Mouse (Mus musculus) frontal cortex, adult (tissue): Measurements from ENCODE around the gene Gm28230.

Source experiments
- ATAC-seq: cut with Nextera tagmentation; 2 replicates; pipeline ENCODE4 v1.9.2; 2017; ENCODE audit warnings: mild to moderate bottlenecking, moderate library complexity, mixed read lengths; ENCODE audit not compliant: low TSS enrichment

The Gm28230 gene

GRCm38 (mm10) chr2:74726551-74726950 is at the start of gene Gm28230:
Gm28230 (plus strand) TSS chr2:74726728.
- no peak for ATAC-seq

DNA sequence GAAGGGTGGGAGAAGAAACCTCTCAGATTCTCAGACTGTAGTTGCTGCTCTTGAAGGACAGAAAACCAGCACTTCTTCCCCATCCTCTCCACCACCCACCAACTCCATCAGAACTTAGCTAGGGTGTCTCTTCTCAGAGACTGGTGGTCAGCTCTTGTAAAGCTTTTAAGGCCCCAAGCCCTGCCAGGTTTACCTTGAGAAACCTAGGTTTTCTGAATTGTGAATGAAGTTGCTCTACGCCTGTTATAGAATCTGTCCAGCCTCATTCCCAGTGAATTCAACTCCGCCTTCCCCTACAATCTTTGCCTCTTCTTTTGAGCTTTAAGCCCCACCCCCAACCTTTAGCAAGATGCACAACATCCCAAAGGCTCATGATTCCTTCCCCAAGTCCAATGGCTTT is 49.4 kb upstream of the Gm28230 start:
- no peak for ATAC-seq

DNA sequence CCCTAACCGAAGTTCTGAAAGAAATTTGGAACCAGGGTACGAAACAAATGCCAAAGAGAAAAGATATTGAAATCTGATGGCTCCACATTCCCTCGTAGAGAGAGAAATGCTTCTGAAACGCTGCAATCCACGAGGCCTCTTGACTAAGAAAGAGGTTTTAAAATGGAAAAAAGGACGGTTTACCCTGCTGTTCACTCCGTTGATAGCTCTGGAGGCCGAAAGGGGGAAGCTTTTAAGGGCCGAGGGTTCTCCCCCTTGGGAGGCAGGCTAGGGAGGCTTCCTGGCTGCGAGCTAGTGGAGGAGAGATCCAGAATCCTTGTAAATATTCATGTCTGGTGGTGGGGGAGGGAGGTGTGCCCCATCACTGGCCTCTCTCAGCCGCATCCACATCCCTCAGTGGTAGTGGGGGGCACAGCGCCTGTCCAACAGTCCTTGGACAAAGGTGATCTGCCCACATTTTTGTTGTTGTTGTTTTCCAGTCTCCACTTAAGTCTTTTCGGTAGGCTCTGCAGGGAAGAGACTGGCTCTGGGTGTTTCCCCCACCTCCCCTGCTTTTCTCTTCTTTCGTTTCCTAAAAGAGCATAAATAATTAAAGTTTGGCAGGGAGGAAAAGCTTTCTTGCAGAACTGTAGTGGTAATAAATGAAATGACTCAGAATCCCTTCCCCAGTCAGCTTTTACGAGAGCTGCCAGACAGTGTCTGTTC is 47.5 kb upstream of the Gm28230 start, which contains the start of gene Hoxd11:
TSS of gene Hoxd11 (plus strand) at position 667 of the 705 bp plus-strand sequence.
- ATAC-seq = no peak

- no peak for ATAC-seq
Observed at GRCm38 (mm10) chr2:74679596-74679971, 46.9 kb upstream of the Gm28230 start.

DNA sequence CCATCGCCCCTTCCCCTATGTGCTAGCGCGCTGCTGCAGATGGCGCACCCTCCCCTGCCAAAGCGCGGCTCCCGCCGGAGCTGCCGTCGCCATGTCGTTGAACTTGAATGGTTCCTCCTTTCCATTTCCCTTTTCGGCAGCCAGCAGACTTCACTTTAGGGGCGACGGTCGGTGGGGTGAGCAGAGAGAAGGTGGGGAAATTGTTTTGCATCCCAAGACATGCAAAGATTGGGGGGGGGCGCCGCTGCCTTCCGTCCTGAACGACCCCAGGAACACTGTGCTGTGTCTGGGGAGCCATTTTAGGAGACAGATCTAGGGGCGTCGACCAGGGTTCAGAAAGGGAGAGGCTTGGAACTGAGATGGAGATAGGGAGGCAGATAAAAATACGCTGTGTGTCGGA is 46.5 kb upstream of the Gm28230 start:
- ATAC-seq = no peak

- no peak for ATAC-seq
Observed at GRCm38 (mm10) chr2:74680561-74681398, 45.7 kb upstream of the Gm28230 start.

DNA sequence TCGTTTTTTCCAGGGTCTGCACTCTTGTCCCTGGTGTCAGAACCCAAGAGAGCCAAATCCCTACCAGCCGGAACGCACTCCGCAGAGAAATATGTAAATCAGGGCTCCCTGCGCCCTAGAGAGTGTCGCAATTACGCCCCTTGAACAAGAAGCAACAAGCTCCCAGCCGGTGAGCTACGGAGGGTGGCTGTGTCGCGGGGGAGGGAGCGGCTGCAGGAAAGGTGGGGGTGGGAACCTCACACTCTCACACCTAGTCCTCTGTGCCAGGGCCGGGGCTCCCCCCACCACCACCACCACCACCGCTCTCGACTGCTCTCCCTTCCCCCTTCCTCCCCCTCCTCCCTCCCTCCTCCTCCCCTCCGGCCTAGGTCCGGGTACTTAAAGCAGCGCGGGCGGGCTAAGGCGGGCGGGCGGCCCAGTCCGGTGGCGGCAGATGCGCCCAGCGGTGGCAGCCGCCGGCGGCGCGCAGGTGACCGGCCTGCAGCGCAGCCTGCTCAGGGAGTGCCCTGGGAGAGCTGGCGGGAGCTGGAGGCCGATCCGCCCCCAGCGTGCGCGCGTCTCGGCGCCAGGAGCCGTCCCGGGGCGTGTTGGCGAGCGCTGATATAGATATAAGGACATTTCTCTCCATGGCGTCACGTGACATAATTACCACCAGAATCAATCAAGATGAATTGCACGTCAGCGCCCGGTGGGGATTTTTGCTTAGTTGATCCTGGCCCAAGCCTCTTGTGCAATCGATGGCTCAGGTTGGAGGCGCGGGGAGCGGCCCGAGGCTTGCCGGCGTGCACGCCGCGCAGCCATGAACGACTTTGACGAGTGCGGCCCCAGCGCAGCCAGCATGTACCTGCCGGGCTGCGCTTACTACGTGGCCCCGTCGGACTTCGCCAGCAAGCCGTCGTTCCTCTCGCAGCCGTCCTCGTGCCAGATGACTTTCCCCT is 44.7 kb upstream of the Gm28230 start:
- ATAC-seq = no peak

- no peak for ATAC-seq
Observed at GRCm38 (mm10) chr2:74682796-74683195, 43.7 kb upstream of the Gm28230 start.

GRCm38 (mm10) chr2:74683471-74683951 is 43.0 kb upstream of the Gm28230 start:
- ATAC-seq = no peak

GRCm38 (mm10) chr2:74684106-74684505 is 42.4 kb upstream of the Gm28230 start:
- ATAC-seq = no peak

DNA sequence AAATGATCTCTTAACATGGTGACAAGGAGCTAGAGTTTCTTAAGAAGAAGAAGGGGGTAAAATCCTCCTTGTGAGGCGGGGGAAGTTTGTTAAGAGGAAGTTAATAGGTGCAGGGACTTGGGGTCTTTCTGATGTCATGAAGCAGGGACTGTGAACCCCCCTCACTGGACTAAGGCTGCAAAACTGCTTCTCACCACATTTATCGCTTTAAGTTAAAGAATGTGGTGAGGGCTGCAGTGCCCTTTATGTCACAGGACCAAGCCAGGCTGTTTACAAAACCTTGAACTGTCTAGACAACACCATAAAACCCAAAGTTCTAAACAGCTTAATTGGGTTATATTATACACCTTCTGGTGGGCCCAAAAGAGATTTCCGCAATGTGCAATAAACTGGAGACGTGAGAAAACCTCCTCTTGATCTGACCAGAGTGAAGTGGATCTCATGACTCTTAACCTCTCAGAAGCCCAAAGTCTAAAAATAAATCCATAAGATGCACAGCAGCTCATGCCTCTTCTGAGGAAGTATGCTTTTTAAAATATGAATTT is 41.4 kb upstream of the Gm28230 start:
- ATAC-seq = no peak

DNA sequence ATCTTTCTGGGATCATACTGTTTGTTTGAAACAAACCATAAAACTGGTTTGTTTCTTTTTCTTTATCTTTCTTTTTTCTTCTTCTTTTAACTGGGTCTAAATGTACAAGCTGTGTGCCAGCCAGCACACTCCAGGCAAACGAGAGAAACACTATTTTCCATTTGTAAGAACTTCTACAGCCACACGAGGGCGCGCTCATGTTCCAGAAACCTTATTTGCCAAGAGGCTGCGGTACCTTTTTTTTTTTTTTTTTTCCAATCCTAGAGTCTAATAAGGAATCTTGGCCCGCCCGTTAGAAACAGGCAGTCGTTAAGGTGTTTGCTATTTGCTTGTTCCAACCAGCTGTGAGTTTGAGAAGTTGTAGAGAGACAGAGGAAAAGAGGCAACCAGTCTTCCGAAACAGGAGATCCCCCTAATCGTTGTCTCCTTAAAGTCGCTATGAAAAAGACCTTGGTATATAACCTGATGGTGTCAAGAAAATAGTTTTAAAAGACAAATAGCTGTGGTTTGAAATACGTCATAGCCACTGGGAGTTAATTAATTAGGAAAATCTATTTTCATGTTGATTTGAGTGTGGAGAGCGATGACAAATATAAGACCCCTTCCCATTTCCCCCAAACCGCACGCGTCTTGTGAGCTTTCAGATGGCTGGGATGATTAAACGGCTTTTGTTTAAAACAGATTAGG is 40.1 kb upstream of the Gm28230 start:
- ATAC-seq = no peak

DNA sequence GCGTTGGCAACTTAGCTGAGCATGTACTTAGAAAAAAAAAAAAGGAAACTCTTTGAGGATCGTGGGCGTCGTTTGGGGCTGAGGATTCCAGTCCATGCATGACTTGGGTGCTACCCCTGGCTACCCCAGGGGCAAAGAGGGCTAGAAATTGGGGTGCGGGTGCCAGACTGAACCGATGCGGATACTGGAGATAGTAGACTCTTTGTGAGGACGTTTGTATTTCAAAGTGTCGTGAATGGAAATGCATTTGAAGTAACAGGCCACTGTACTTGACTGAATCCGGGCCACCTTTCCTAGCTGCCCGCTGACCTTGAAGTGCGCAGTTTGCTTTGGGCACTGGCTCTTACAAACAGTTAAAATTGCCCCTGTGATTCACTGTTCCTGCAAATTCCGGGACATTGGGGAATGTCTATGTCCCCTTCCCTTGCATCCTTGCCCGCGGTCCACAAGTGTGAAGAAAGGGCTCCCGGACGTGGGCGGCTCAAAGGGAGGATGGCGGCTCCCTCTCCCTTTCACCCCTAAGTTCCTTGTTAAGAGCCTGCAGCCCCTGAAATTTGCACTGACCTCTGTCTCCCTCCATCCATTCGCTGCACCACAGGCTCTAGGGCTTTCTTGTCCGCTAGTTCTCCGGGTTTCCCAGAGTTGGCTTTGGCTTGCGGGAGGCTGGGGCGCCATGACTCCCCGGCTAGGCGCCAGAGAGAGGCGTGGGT is 39.4 kb upstream of the Gm28230 start:
- no peak for ATAC-seq

- ATAC-seq = no peak
Observed at GRCm38 (mm10) chr2:74687698-74688555, 38.6 kb upstream of the Gm28230 start.

DNA sequence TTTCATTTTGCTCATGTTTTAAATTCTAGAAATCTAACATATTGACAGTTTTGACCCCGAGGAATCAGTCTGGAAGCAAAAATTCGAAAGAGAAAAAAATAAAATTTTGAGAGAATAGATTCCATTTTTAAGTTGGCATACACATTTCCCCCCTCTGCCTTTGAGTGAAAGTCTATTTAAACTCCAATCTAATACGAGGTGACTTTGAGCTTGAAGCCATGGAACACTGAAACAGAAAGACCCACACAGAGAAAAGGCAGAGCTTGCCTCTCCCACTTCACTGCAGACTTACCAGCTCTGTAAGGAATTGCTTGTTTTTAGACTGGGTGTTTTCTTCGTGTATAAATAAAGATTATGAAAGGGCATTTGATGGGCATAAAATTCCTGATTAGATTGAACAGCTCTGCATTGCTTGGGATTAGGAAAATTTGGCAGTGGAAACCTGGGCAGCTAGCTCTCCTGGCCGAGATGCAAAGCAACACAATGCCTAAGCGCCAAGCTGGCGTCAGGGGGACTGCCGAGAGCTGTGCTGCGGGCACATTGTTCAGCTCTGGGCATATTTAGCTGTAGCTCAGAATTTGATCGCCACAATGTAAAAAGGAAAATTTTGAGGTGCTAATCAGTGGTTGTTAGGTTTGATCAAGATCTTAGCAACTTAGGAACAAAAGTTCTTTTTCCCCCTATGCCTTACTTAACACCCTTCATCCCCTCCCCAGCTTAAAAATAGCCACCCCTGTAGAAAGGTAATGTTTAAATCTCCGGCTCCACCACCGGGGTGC is 37.5 kb upstream of the Gm28230 start:
- ATAC-seq = no peak

- ATAC-seq = no peak
Observed at GRCm38 (mm10) chr2:74689574-74690337, 36.8 kb upstream of the Gm28230 start.

DNA sequence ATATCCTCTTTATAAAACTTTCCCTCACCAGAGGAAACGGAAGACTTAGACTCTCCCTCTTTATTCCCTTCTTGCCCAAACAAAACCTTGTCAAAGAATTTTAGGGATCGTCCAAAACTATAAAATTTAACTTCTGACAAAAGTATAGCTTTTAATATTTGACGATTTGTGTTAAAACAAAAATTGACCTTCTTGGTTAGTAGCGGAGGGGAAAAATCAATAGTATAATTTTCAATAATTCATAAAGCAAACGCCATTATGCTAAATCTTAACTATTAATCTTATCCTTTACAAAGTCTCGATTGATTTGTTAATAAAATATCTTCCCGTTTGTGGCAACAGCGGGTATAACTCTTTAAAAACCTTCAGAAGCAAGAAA is 36.2 kb upstream of the Gm28230 start:
- ATAC-seq = no peak
